In the genomic region with DNA sequence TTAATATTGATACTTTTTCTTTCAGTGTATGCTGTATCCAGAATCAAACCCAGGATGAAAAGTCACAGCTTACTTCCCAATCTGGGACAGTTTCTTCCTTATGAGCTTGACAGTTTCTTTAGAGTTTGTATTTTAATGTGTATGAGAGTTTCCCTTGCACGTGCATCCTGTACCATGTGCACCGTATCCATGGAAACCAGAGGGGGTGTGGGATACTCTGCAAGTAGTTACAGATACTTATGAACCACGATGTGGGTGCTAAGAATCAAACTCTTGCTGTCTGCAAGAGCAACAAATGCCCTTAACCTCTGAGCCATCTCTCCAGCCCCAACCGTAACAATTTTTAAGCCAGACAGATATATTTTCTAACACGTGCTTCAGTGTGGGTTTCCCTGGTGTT, we compare ENCODE assay signal across 16 mouse cellular contexts. TPM values are rescaled to one million over a fixed set of nuclear protein-coding genes. Genes with fewer than 3 reads are reported as not detected.
"Had no signal": no experiment of that assay in that cellular context is flagged by ENCODE, and none has a peak within 500 bp of the region (broad histone marks: within the 10 kb centered on the region; RNA-seq: fewer than 3 reads in every experiment).

No protein-coding gene starts in this region.

- H3K36me3 ChIP-seq: kidney, embryonic 15.5 days; liver, embryonic 12.5 days; midbrain, embryonic 12.5 days; stomach, embryonic 15.5 days had no signal

- H3K9ac ChIP-seq: kidney, embryonic 15.5 days; limb, embryonic 15.5 days; liver, embryonic 12.5 days; lung, embryonic 14.5 days; midbrain, embryonic 12.5 days; neural tube, embryonic 15.5 days; stomach, embryonic 15.5 days had no signal

- DNase-seq: kidney, adult 2 months; kidney, postnatal 14 days; lung, embryonic 14.5 days; lung, postnatal 10 days; lung, postnatal 4 days; right cerebral cortex, adult 18-20 months had no signal

- H3K27me3 ChIP-seq: kidney, embryonic 15.5 days; limb, embryonic 15.5 days; neural tube, embryonic 15.5 days; stomach, embryonic 15.5 days had no signal

- H3K4me3 ChIP-seq: kidney, embryonic 15.5 days; left cerebral cortex, adult 2 months; limb, embryonic 15.5 days; liver, embryonic 12.5 days; midbrain, embryonic 12.5 days; myocyte; neural tube, embryonic 15.5 days; stomach, embryonic 15.5 days had no signal

- H3K9me3 ChIP-seq: kidney, embryonic 15.5 days; limb, embryonic 15.5 days; liver, embryonic 12.5 days; midbrain, embryonic 12.5 days; neural tube, embryonic 15.5 days; stomach, embryonic 15.5 days had no signal

- H3K4me2 ChIP-seq: kidney, embryonic 15.5 days; limb, embryonic 15.5 days; liver, embryonic 12.5 days; lung, embryonic 14.5 days; midbrain, embryonic 12.5 days; neural tube, embryonic 15.5 days; stomach, embryonic 15.5 days had no signal

- ATAC-seq: intestine, embryonic 16.5 days; liver, embryonic 12.5 days had no signal

- H3K27ac ChIP-seq: kidney, embryonic 15.5 days; left cerebral cortex, adult 2 months; limb, embryonic 15.5 days; liver, embryonic 12.5 days; midbrain, embryonic 12.5 days; neural tube, embryonic 15.5 days; stomach, embryonic 15.5 days had no signal

RNA-seq across cellular contexts. Expression of gene Fam198a, which starts 40.3 kb away (rescaled TPM):
- total RNA-seq: megakaryocyte, adult 5-6 weeks had no signal
